Mouse (Mus musculus): ENCODE data around the gene Sh3gl3. TPM values are rescaled to one million over a fixed set of nuclear protein-coding genes. Genes with fewer than 3 reads are reported as not detected.
A peak's percentile ranks its signal among the peaks of the same experiment; 100 is the strongest.

Gene Sh3gl3
- 13.2 and 14.0 TPM in 2 replicates for polyA plus RNA-seq (2014; fragmentation: Nextera tagmentation; extraction: Ambion mirVana)

DNA sequence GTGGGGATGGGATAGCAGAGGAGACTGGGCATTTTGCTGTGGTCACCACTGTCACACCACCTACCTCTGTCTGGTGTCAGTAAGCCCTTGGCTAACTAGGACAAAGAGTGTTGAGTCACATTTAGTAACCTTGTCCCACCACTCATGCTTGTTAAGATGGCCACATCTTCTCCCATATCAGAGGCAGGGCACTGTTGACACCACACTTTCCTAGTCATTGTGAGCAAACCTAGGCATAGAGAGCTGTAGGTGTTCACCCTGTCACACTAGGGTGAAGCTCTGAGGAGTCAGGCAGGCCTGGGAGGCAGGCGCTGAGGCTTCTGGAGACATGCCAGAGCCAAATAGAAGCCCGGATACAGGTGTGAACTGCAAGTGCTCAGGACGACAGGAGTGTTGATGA lies at the start of gene Sh3gl3:
Gene Sh3gl3, plus strand, starts transcription at position 301 of the 400 bp plus-strand sequence.
- no peaks in the 10 kb centered on the region for H3K9me3 ChIP-seq (ENCODE audit: control insufficient read depth, low read length)
- H3K4me1 ChIP-seq (ENCODE audit: control insufficient read depth, insufficient read depth, low read length): no peaks in the 10 kb centered on the region; the same call in 1 of the 2 replicates
- no peaks in the 10 kb centered on the region for H3K36me3 ChIP-seq (ENCODE audit: control insufficient read depth, insufficient read depth, low read length)
- peak within 1 kb of the TSS; percentile 52 for H3K9ac ChIP-seq (ENCODE audit: low read depth, low read length)
- peak within 1 kb of the TSS; percentile 95 for H3K4me2 ChIP-seq (replicated peaks; ENCODE audit: low read depth, low read length)
- no peak within 1 kb of the TSS for H3K27ac ChIP-seq (ENCODE audit: low read depth, low read length)
- H3K4me3 ChIP-seq (ENCODE audit: low read length): peak within 1 kb of the TSS; percentile 69
- WGBS: 91% methylated on average over 3 of the region's 3 CpGs
- peaks cover 5% of the 10 kb centered on the region; the same call in 1 of the 2 replicates for H3K27me3 ChIP-seq (ENCODE audit: control insufficient read depth, insufficient read depth, low read length)
- ATAC-seq (ENCODE audit: low FRiP score, low TSS enrichment): no peak

DNA sequence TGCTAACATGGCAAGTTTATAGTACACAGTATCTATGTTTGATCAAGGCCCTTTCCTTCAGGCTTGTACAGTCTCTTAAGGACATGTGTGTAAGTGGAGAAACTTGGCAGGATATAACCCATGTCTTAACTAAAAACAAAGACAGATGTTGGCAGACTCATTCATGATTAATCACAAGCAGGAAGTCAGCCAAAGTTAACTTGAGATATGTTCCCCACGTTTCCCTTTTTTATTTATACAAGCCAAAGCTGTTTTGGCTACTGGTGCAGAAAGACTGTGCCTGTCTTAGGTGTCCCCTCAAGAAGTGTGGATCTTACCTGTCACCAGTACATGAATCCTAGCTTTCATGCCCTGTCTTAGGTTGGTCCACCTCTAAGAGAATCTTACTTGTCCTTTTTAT lies 35.4 kb upstream of the Sh3gl3 start:
- Histone ChIP-seq H3K9ac (ENCODE audit: low read depth, low read length) (no peak overlapping the region), H3K36me3 (ENCODE audit: control insufficient read depth, insufficient read depth, low read length) (no peaks in the 10 kb centered on the region), H3K4me3 (ENCODE audit: low read length) (no peak overlapping the region), H3K4me2 (replicated peaks; ENCODE audit: low read depth, low read length) (no peak overlapping the region), H3K27ac (ENCODE audit: low read depth, low read length) (no peak overlapping the region), H3K9me3 (ENCODE audit: control insufficient read depth, low read length) (peaks cover 13% of the 10 kb centered on the region), H3K27me3 (ENCODE audit: control insufficient read depth, insufficient read depth, low read length) (no peaks in the 10 kb centered on the region), H3K4me1 (ENCODE audit: control insufficient read depth, insufficient read depth, low read length) (no peaks in the 10 kb centered on the region)
- ATAC-seq (ENCODE audit: low FRiP score, low TSS enrichment): no peak
- WGBS: 50% methylated on average over 1 of the region's 1 CpGs

DNA sequence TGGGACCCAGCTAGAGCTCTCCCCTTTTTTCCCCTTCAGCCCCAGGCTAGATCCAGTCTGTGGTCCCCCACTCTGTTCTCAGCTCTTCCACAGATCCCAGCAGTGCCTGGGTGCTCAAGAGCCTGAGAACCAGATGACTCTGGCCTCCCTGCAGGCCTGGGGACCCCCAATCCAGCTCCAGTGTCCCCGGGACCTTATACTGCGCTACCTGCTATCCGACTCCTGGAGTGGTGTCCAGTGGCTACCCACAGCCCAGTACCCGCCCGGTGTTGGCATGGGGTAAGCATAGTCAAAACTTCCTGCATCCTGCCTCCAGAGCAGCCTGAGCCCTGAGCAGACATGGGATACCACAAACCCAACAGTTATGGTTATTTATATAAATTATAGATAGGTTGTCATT lies 26.5 kb upstream of the Sh3gl3 start:
- no peak overlapping the region for H3K27ac ChIP-seq (ENCODE audit: low read depth, low read length)
- 93% methylated on average over 5 of the region's 5 CpGs for WGBS

DNA sequence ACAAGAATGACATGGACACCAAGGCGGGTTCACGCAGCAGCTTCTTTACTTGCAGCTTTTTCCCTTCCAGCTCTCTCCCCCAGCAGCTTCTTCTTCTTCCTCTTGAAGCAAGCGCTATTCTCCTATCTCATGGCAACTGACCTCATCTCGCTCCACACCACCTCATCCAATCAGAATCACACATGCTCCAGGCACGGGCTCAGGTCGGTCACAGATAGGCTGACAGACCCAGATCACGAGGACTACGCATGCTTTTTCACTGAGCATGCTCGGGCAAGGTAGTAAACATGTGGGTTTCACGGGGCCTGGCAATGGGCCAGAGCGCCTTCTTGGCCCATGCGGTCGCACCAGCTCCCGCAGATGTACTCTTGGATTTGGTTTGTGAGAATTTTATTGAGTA lies 9.0 kb upstream of the Sh3gl3 start:
- Histone ChIP-seq H3K36me3 (ENCODE audit: control insufficient read depth, insufficient read depth, low read length) (no peaks in the 10 kb centered on the region), H3K9me3 (ENCODE audit: control insufficient read depth, low read length) (no peaks in the 10 kb centered on the region), H3K4me3 (ENCODE audit: low read length) (no peak overlapping the region), H3K9ac (ENCODE audit: low read depth, low read length) (no peak overlapping the region), H3K27me3 (ENCODE audit: control insufficient read depth, insufficient read depth, low read length) (no peaks in the 10 kb centered on the region), H3K4me2 (replicated peaks; ENCODE audit: low read depth, low read length) (no peak overlapping the region), H3K4me1 (ENCODE audit: control insufficient read depth, insufficient read depth, low read length) (no peaks in the 10 kb centered on the region), H3K27ac (ENCODE audit: low read depth, low read length) (no peak overlapping the region)
- 92% methylated on average over 14 of the region's 14 CpGs for WGBS
- ATAC-seq (ENCODE audit: low FRiP score, low TSS enrichment): no peak

More for the DNA sequence above, 26.5 kb upstream of the Sh3gl3 start:
- H3K4me3 ChIP-seq (ENCODE audit: low read length): no peak overlapping the region
- no peak overlapping the region for H3K4me2 ChIP-seq (replicated peaks; ENCODE audit: low read depth, low read length)
- no peaks in the 10 kb centered on the region for H3K4me1 ChIP-seq (ENCODE audit: control insufficient read depth, insufficient read depth, low read length)
- no peaks in the 10 kb centered on the region for H3K36me3 ChIP-seq (ENCODE audit: control insufficient read depth, insufficient read depth, low read length)
- no peak overlapping the region for H3K9ac ChIP-seq (ENCODE audit: low read depth, low read length)
- no peak for ATAC-seq (ENCODE audit: low FRiP score, low TSS enrichment)
- no peaks in the 10 kb centered on the region for H3K9me3 ChIP-seq (ENCODE audit: control insufficient read depth, low read length)
- H3K27me3 ChIP-seq (ENCODE audit: control insufficient read depth, insufficient read depth, low read length): no peaks in the 10 kb centered on the region

DNA sequence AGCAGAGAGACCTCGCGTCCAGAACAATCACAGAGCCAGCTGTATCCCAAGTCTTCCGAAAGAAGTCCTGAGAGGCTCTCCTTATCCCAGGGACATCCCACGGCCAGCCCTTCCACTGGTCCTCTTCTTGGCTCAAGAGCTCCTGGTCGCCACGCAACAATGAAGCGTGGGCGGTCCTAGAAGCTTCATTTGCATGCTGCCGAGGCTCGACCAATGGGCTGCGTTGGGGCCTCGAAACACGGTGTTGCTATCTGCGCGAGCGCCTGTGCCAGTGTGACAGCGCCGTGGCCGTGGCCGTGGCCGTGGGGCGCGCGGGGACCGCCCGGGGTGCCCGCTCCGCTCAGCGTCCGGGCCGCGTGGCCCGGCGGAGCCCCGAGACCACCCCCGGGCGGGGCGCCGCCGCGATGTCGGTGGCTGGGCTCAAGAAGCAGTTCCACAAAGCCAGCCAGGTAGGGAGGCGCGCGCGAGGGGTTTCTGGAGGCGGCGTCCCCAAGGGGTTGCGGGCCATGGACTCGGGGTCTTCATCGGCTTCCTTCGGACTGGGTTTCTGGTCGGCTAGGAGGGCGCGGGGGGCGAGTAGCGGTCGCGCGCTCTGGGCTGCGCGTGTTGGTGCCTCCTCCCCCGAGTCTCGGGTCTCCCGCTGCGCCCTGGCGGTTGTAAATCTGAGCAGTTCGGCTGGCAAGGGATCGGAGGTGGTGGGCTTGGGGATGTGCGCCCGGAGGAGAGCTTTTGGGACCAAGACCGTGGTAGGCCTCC lies 1.1 kb downstream of the Sh3gl3 start:
- WGBS: under 1% methylated on average over 56 of the region's 72 CpGs
- Histone ChIP-seq H3K36me3 (ENCODE audit: control insufficient read depth, insufficient read depth, low read length) (no peaks in the 10 kb centered on the region), H3K27me3 (ENCODE audit: control insufficient read depth, insufficient read depth, low read length) (peaks cover 5% of the 10 kb centered on the region; the same call in 1 of the 2 replicates), H3K27ac (ENCODE audit: low read depth, low read length) (no peak overlapping the region), H3K9me3 (ENCODE audit: control insufficient read depth, low read length) (no peaks in the 10 kb centered on the region), H3K4me3 (ENCODE audit: low read length) (peak overlapping the region; percentile 69), H3K4me2 (replicated peaks; ENCODE audit: low read depth, low read length) (peak overlapping the region; percentile 95), H3K9ac (ENCODE audit: low read depth, low read length) (peak overlapping the region; percentile 52), H3K4me1 (ENCODE audit: control insufficient read depth, insufficient read depth, low read length) (no peaks in the 10 kb centered on the region; the same call in 1 of the 2 replicates)
- ATAC-seq (ENCODE audit: low FRiP score, low TSS enrichment): peak; percentile 96

DNA sequence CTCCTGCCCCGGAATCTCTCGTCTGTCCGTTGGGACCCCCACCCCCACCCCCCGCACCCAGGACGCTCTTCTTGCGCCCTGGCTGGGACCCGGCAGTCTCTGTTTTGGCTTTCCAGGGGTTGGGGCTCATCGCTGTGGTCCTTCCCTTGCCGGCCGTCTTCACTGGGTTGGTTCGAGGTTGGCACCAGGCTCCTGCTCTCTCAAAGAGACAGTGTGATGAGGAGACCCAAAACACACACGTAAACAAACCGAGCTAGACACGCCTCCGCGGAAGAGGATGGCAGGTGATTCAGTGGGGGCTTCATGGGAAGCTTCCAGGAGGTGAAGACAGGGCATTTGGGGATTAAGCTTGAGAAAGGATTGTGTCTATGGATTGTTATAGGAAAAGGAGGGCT lies 1.7 kb downstream of the Sh3gl3 start:
- H3K27me3 ChIP-seq (ENCODE audit: control insufficient read depth, insufficient read depth, low read length): peaks cover 5% of the 10 kb centered on the region; the same call in 1 of the 2 replicates
- peak overlapping the region; percentile 52 for H3K9ac ChIP-seq (ENCODE audit: low read depth, low read length)
- H3K36me3 ChIP-seq (ENCODE audit: control insufficient read depth, insufficient read depth, low read length): no peaks in the 10 kb centered on the region
- H3K4me2 ChIP-seq (replicated peaks; ENCODE audit: low read depth, low read length): peak overlapping the region; percentile 95
- no peak overlapping the region for H3K27ac ChIP-seq (ENCODE audit: low read depth, low read length)
- H3K4me3 ChIP-seq (ENCODE audit: low read length): peak overlapping the region; percentile 69
- no peaks in the 10 kb centered on the region for H3K9me3 ChIP-seq (ENCODE audit: control insufficient read depth, low read length)
- H3K4me1 ChIP-seq (ENCODE audit: control insufficient read depth, insufficient read depth, low read length): no peaks in the 10 kb centered on the region; the same call in 1 of the 2 replicates
- ATAC-seq (ENCODE audit: low FRiP score, low TSS enrichment): no peak
- 2% methylated on average over 16 of the region's 16 CpGs for WGBS

DNA sequence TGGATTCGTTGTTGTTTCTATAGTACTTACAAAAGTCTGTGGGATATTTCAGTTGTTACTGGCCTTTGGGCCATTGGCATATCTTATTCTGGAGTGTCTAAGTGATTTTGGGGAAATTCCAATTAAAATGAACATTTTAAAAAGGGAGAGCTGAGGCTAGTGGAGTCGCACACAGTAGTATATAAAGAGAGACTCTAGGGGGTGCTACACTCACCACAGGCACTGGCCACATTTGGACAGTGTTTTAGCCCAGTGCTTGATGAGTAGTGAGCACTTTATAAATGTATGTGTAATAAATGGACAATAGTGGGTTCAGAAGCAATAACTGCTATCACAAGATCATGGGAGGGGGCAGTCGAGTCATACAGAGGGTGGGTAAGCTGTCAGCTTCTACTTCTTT lies 2.6 kb downstream of the Sh3gl3 start:
- H3K36me3 ChIP-seq (ENCODE audit: control insufficient read depth, insufficient read depth, low read length): no peaks in the 10 kb centered on the region
- WGBS: 74% methylated on average over 3 of the region's 3 CpGs
- H3K4me3 ChIP-seq (ENCODE audit: low read length): no peak overlapping the region
- ATAC-seq (ENCODE audit: low FRiP score, low TSS enrichment): no peak
- no peaks in the 10 kb centered on the region; the same call in 1 of the 2 replicates for H3K4me1 ChIP-seq (ENCODE audit: control insufficient read depth, insufficient read depth, low read length)
- H3K9ac ChIP-seq (ENCODE audit: low read depth, low read length): no peak overlapping the region
- no peaks in the 10 kb centered on the region for H3K9me3 ChIP-seq (ENCODE audit: control insufficient read depth, low read length)
- no peak overlapping the region for H3K27ac ChIP-seq (ENCODE audit: low read depth, low read length)
- H3K4me2 ChIP-seq (replicated peaks; ENCODE audit: low read depth, low read length): no peak overlapping the region
- H3K27me3 ChIP-seq (ENCODE audit: control insufficient read depth, insufficient read depth, low read length): peaks cover 5% of the 10 kb centered on the region; the same call in 1 of the 2 replicates

DNA sequence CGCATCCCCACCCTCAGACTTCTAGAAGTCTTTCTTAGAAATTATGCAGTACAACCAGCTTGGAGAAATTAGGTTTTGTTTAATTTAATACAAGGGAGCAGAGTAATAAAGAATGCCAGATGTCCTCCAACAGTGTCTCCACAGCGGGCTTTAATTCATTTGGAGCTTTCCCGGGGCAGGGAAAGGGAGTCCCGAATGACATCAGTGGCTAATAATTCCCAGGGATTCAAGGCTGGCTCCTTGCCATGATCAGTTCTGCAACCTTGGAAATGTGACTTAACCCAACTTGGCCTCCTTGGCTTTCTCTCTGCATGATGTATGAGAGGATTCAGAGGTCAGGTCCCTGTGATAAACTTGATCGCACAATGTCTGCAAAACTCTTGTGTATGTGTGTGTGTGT lies 3.7 kb downstream of the Sh3gl3 start:
- Histone ChIP-seq H3K9me3 (ENCODE audit: control insufficient read depth, low read length) (peaks cover 3% of the 10 kb centered on the region; the same call in 1 of the 2 replicates), H3K4me1 (ENCODE audit: control insufficient read depth, insufficient read depth, low read length) (no peaks in the 10 kb centered on the region; the same call in 1 of the 2 replicates), H3K27me3 (ENCODE audit: control insufficient read depth, insufficient read depth, low read length) (peaks cover 5% of the 10 kb centered on the region; the same call in 1 of the 2 replicates), H3K4me2 (replicated peaks; ENCODE audit: low read depth, low read length) (no peak overlapping the region), H3K4me3 (ENCODE audit: low read length) (no peak overlapping the region), H3K36me3 (ENCODE audit: control insufficient read depth, insufficient read depth, low read length) (no peaks in the 10 kb centered on the region), H3K27ac (ENCODE audit: low read depth, low read length) (no peak overlapping the region), H3K9ac (ENCODE audit: low read depth, low read length) (no peak overlapping the region)
- no peak for ATAC-seq (ENCODE audit: low FRiP score, low TSS enrichment)
- WGBS: 56% methylated on average over 5 of the region's 5 CpGs

DNA sequence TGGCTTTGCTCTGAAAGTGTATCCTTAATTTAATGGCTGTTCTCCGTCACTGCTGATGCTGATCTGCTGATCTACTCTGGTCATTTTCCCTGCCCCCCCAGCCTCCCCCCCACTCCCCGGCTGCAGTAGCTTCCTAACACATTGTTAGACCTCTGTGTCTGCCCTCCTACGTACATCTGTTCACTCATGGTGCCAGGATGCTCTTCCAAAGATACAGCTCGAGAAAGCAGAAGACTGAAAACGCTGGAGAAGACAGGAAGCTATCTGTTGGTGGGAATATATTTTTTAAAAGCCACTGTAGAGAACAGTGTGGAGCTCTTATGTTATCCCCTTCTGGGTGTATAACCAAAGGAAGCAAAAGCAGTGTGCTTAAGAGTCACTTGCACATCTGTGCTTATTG lies 7.3 kb downstream of the Sh3gl3 start:
- H3K4me2 ChIP-seq (replicated peaks; ENCODE audit: low read depth, low read length): no peak overlapping the region
- no peak overlapping the region for H3K27ac ChIP-seq (ENCODE audit: low read depth, low read length)
- H3K9me3 ChIP-seq (ENCODE audit: control insufficient read depth, low read length): peaks cover 3% of the 10 kb centered on the region; the same call in 1 of the 2 replicates
- H3K27me3 ChIP-seq (ENCODE audit: control insufficient read depth, insufficient read depth, low read length): no peaks in the 10 kb centered on the region
- no peak overlapping the region for H3K9ac ChIP-seq (ENCODE audit: low read depth, low read length)
- WGBS: 63% methylated on average over 5 of the region's 5 CpGs
- H3K36me3 ChIP-seq (ENCODE audit: control insufficient read depth, insufficient read depth, low read length): no peaks in the 10 kb centered on the region
- ATAC-seq (ENCODE audit: low FRiP score, low TSS enrichment): no peak
- no peaks in the 10 kb centered on the region; the same call in 1 of the 2 replicates for H3K4me1 ChIP-seq (ENCODE audit: control insufficient read depth, insufficient read depth, low read length)
- no peak overlapping the region for H3K4me3 ChIP-seq (ENCODE audit: low read length)

Data from kidney, embryonic 14.5 days (tissue).